Mouse (Mus musculus) hindbrain, embryonic 12.5 days (tissue): ENCODE results near the gene Bst2. TPM values are rescaled to one million over a fixed set of nuclear protein-coding genes. Genes with fewer than 3 reads are reported as not detected.

Experiments
- ATAC-seq: fragments of 200-750 bp; cut with Nextera tagmentation; 2 replicates; pipeline ENCODE4 v1.8.0; 2017; ENCODE audit warnings: moderate TSS enrichment; ENCODE audit not compliant: low FRiP score
- H3K27ac ChIP-seq: fragments of 300-500 bp; sonication (generic); 2 replicates; pipeline ENCODE4 v1.5.1; 2016; ENCODE audit warnings: mild to moderate bottlenecking
- H3K27me3 ChIP-seq: fragments of 300-500 bp; sonication (generic); 2 replicates; pipeline ENCODE4 v1.6.1; 2016; ENCODE audit warnings: mild to moderate bottlenecking
- H3K36me3 ChIP-seq: fragments of 300-500 bp; sonication (generic); 2 replicates; pipeline ENCODE4 v1.6.1; 2016; ENCODE audit warnings: mild to moderate bottlenecking
- H3K4me1 ChIP-seq: fragments of 300-500 bp; sonication (generic); 2 replicates; pipeline ENCODE4 v1.6.1; 2016
- H3K4me2 ChIP-seq: fragments of 300-500 bp; sonication (generic); replicated peaks from 2 replicates; pipeline ENCODE4 v1.6.1; 2016; ENCODE audit warnings: mild to moderate bottlenecking
- H3K4me3 ChIP-seq: fragments of 300-500 bp; sonication (generic); 2 replicates; pipeline ENCODE4 v1.5.1; 2016; ENCODE audit warnings: mild to moderate bottlenecking
- H3K9ac ChIP-seq: fragments of 300-500 bp; sonication (generic); 2 replicates; pipeline ENCODE4 v1.6.1; 2016; ENCODE audit warnings: mild to moderate bottlenecking, moderate library complexity
- H3K9me3 ChIP-seq: fragments of 300-500 bp; sonication (generic); replicated peaks from 2 replicates; pipeline ENCODE4 v1.6.1; 2016; ENCODE audit warnings: mild to moderate bottlenecking
- WGBS: fragments of 180-500 bp; shearing (Covaris S2); methylation state at CpG from one replicate; pipeline ENCODE4 v1.1.7; 2016; 5-methylcytosine and 5-hydroxymethylcytosine counted together
- polyA plus RNA-seq: library from polyadenylated mRNA; unstranded; fragments of >200 nt; fragmentation: Nextera tagmentation; extraction: Ambion mirVana; gene quantifications from 2 replicates; pipeline ENCODE4 v1.2.1, GENCODE M21; 2016

Gene Bst2
- polyA plus RNA-seq, 1 experiment from 2014 or later = 12.9 TPM

GRCm38 (mm10) chr8:71509316-71509715, 27.9 kb downstream of the Bst2 start:
- H3K4me2 ChIP-seq = no peak overlapping the region

GRCm38 (mm10) chr8:71507589-71508104, 29.6 kb downstream of the Bst2 start:
- under 1% methylated on average over 61 of the region's 61 CpGs for WGBS

More at GRCm38 (mm10) chr8:71509316-71509715, 27.9 kb downstream of the Bst2 start:
- H3K27ac ChIP-seq = no peak overlapping the region
- ATAC-seq = no peak
- peaks cover 7% of the 10 kb centered on the region; the same call in 1 of the 2 replicates for H3K4me1 ChIP-seq
- H3K4me3 ChIP-seq = no peak overlapping the region
- no peaks in the 10 kb centered on the region for H3K9me3 ChIP-seq
- no peak overlapping the region for H3K9ac ChIP-seq
- WGBS = 60% methylated on average over 2 of the region's 2 CpGs
- peaks cover 64% of the 10 kb centered on the region for H3K27me3 ChIP-seq
- no peaks in the 10 kb centered on the region for H3K36me3 ChIP-seq

GRCm38 (mm10) chr8:71505979-71506378, 31.3 kb downstream of the Bst2 start:
- 86% methylated on average over 4 of the region's 4 CpGs for WGBS
- ATAC-seq = no peak
- peaks cover 55% of the 10 kb centered on the region for H3K27me3 ChIP-seq
- H3K4me3 ChIP-seq = no peak overlapping the region
- H3K4me1 ChIP-seq = peaks cover 7% of the 10 kb centered on the region; the same call in 1 of the 2 replicates
- no peaks in the 10 kb centered on the region for H3K36me3 ChIP-seq
- H3K27ac ChIP-seq = no peak overlapping the region
- no peak overlapping the region for H3K4me2 ChIP-seq
- H3K9ac ChIP-seq = no peak overlapping the region
- no peaks in the 10 kb centered on the region for H3K9me3 ChIP-seq

More at GRCm38 (mm10) chr8:71507589-71508104, 29.6 kb downstream of the Bst2 start:
- Histone ChIP-seq H3K36me3 (no peaks in the 10 kb centered on the region), H3K4me2 (peak overlapping the region; percentile 59), H3K9ac (peak overlapping the region; percentile 28; the same call in 1 of the 2 replicates), H3K4me1 (peaks cover 7% of the 10 kb centered on the region; the same call in 1 of the 2 replicates), H3K27ac (no peak overlapping the region), H3K4me3 (peak overlapping the region; percentile 36), H3K27me3 (peaks cover 64% of the 10 kb centered on the region), H3K9me3 (no peaks in the 10 kb centered on the region)
- peak; percentile 80 for ATAC-seq

DNA sequence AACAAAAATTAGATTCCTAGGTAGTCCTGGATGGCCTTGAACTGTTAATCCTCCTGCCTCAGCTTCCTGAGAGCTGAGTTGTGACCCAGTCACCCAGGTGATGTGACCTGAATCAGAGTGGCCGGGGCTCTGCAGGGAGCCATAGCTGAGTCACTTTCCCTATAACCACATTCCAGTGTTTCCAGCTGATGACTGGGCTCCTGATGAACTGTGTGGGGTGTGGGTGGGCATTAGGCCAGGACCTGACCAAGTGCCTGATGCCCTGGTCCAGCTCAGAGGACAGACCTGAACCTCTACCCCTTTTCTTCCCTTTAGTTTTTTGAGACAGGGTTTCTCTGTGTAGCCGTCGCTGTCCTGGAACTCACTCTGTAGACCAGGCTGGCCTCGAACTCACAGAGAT, 31.9 kb downstream of the Bst2 start:
- Histone ChIP-seq H3K4me3 (no peak overlapping the region), H3K36me3 (no peaks in the 10 kb centered on the region), H3K4me1 (peaks cover 7% of the 10 kb centered on the region; the same call in 1 of the 2 replicates), H3K4me2 (no peak overlapping the region), H3K9ac (no peak overlapping the region), H3K9me3 (no peaks in the 10 kb centered on the region), H3K27ac (no peak overlapping the region), H3K27me3 (peaks cover 52% of the 10 kb centered on the region)
- no peak for ATAC-seq
- WGBS = 95% methylated on average over 4 of the region's 4 CpGs

DNA sequence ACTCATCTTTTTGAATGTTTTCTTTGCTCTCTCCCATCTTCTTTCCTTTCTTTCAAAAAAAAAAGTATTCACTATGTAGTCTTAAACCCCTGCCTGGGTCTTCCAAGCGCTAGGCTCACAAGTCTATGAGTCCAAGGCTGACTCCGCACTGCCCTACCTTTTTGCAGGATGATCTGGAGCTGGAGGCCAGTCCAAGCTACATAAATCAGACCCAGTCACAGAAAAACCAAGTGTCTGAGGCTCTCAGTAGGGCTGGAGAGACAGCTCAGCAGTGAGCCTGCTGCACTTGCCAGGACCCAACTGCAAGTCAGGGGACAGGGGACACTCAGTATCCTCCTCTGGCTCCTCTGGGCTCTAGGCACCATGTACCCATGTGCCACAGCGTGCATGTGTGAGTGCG, 32.9 kb downstream of the Bst2 start:
- Histone ChIP-seq H3K4me1 (peaks cover 7% of the 10 kb centered on the region; the same call in 1 of the 2 replicates), H3K36me3 (no peaks in the 10 kb centered on the region), H3K27ac (no peak overlapping the region), H3K9me3 (no peaks in the 10 kb centered on the region), H3K9ac (no peak overlapping the region), H3K27me3 (peaks cover 42% of the 10 kb centered on the region), H3K4me2 (no peak overlapping the region), H3K4me3 (no peak overlapping the region)
- no peak for ATAC-seq
- WGBS = 86% methylated on average over 4 of the region's 4 CpGs

DNA sequence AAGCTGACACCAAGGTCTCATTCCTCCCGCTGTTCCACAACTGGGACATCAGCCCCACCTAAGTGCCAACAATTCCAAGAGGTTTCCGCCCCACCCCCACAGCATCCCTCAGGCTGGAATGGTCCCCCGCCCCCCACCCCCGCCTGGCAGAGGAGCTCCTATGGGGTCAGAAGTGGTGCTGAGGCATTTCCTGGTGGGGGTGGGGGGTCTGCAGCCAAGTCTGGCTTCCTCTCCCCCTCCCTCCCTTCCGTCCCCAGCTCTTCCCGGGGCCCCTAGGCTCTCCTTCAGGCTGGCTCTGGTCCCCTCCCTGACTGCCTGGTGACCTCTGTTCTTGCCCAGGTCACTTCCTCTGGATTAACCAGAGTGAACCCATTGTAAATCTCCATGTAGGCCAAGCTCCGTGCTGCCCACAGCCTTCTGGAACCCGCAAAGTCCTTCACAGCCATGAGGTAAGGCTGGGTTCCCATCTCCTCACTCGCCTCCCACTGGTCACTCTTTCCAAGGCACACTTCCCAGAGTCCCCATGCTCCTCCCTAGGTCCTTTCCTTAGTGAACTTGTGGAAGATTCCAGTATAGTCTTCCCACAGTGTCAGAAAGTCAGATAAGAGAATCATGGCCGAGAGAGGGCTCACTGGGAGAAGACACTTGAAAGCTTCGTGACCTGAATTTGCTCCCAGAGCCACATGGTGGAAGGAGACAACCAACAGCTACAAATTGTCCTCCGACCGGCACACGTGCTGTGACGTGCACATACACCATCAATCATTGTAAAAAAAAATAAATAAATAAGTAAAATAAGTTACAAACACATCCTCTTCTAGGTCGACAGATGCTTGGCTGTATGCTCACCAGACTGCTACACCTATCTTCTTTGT, 38.2 kb downstream of the Bst2 start:
- Histone ChIP-seq H3K27ac (no peak overlapping the region), H3K4me1 (peaks cover 26% of the 10 kb centered on the region), H3K27me3 (no peaks in the 10 kb centered on the region), H3K36me3 (peaks cover 2% of the 10 kb centered on the region; the same call in 1 of the 2 replicates), H3K9ac (no peak overlapping the region), H3K4me3 (no peak overlapping the region), H3K4me2 (no peak overlapping the region), H3K9me3 (no peaks in the 10 kb centered on the region)
- no peak for ATAC-seq
- WGBS = 38% methylated on average over 16 of the region's 16 CpGs

DNA sequence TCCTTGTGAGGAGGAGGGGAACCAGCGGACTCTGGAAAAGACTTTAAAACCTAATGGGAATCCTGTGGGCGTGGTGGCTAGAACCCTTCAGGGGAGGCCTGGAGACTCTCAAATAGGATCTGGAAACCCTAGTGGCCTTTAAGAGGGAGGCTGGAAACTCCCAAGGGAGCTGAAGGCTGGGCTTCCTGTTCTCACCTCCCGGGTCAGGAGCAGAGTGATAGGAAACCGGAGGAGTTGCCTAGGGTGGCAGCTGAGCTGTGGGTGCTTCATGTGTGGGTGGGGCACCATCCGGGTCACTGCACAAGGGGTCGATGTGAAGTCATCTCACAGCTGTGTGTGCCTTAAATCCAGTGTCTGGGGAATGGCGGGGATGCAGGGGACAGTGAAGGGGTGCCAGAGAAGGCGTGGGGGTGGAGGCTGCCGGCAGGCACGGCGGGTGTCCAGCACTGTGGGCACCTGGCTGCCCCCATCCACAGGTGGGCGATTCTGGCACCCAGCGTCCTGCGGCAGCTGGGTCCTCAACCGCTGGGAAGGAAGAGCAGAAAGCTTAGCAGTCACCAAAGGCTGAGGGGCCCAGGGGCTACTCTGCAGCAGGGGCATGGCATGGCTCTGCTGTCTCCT, 39.3 kb downstream of the Bst2 start:
- 30% methylated on average over 12 of the region's 15 CpGs for WGBS
- no peaks in the 10 kb centered on the region for H3K9me3 ChIP-seq
- H3K27me3 ChIP-seq = no peaks in the 10 kb centered on the region
- 0 out of 2 replicates have a peak overlapping the region, but pooled peaks have one; percentile 24 for H3K9ac ChIP-seq
- H3K36me3 ChIP-seq = peaks cover 8% of the 10 kb centered on the region
- no peak overlapping the region for H3K4me3 ChIP-seq
- no peak overlapping the region for H3K4me2 ChIP-seq
- H3K27ac ChIP-seq = no peak overlapping the region
- peaks cover 26% of the 10 kb centered on the region for H3K4me1 ChIP-seq
- ATAC-seq = no peak

DNA sequence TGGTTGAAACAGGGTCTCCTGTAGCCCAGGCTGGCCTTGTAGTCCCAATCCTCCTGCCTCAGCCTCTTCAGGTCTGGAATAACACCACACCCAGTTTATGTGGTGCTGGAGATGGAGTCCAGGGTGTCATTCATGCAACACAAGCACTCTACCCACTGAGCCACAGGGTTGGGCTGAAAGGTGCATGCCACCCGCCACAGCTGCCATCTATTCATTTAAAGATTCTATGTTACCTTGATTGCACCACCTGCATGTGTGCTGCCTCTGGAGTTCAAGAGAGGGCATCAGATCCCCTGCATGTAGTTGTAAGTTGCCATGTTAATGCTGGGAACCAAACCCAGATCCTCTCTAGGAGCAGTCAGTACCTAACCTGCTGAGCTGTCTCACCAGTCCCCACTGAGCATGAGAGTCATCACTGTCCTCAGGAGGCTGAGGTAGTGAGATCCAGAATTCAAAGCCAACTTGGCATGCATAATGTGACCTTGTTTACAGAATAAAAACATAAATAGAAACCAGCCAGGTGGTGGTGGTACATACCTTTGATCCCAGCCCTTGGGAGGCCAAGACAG, 40.1 kb downstream of the Bst2 start:
- Histone ChIP-seq H3K9ac (no peak overlapping the region), H3K27me3 (no peaks in the 10 kb centered on the region), H3K36me3 (peaks cover 17% of the 10 kb centered on the region), H3K27ac (no peak overlapping the region), H3K4me3 (no peak overlapping the region), H3K4me2 (no peak overlapping the region), H3K9me3 (no peaks in the 10 kb centered on the region), H3K4me1 (peaks cover 26% of the 10 kb centered on the region)
- ATAC-seq = no peak
- WGBS = 88% methylated on average over 1 of the region's 1 CpGs

DNA sequence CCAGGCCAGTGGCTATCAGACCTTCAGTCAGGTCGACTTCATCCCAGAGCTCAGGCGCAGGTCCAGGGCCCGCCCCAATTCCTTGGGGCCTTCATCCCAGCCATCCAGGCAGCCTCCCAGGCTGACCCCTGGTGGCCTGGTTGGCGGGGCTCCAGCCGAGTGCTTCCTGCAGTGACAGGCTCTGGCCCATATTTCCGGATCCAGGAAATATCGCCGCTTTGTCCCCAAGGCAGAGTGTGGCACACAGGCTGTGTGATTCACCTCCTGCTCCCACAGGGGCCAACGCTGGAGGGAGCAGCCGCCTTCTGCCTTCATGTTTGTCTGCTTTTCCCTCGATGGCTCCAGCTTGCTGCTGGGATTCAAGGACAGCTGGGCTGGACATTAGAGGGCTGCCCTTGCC, 40.8 kb downstream of the Bst2 start:
- ATAC-seq = no peak
- 44% methylated on average over 11 of the region's 11 CpGs for WGBS
- H3K4me1 ChIP-seq = peaks cover 26% of the 10 kb centered on the region

GRCm38 (mm10) chr8:71495811-71496210, 41.4 kb downstream of the Bst2 start:
- Histone ChIP-seq H3K27ac (peak overlapping the region; percentile 37; the same call in 1 of the 2 replicates), H3K36me3 (peaks cover 28% of the 10 kb centered on the region), H3K4me2 (no peak overlapping the region), H3K9me3 (no peaks in the 10 kb centered on the region), H3K4me3 (no peak overlapping the region), H3K4me1 (peaks cover 26% of the 10 kb centered on the region), H3K9ac (no peak overlapping the region), H3K27me3 (no peaks in the 10 kb centered on the region)
- WGBS = 88% methylated on average over 5 of the region's 5 CpGs
- no peak for ATAC-seq

More for the DNA sequence above, 40.8 kb downstream of the Bst2 start:
- Histone ChIP-seq H3K9ac (no peak overlapping the region), H3K27me3 (no peaks in the 10 kb centered on the region), H3K27ac (0 out of 2 replicates have a peak overlapping the region, but pooled peaks have one; percentile 37), H3K4me2 (no peak overlapping the region), H3K9me3 (no peaks in the 10 kb centered on the region), H3K4me3 (no peak overlapping the region), H3K36me3 (peaks cover 23% of the 10 kb centered on the region)

DNA sequence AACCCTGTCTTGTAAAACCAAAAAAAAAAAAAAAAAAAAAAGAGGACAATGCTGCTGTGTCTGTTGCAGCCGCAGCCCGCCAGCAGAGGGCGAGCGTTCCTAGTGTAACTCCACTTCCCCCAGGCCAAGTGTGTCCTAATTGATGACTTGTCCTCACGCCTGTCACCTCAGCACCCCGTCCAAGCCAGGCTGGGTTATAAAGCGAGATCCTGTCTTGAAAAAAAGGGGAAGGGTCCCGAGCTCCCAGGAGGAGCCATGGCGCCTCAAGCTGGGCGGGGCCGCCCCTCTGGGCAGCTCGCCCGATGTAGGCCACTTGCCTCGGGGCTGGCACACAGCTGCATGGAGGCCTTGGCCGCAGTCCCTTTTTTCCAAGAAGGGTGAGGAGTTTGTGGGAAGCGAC, 42.2 kb downstream of the Bst2 start:
- H3K9me3 ChIP-seq = no peaks in the 10 kb centered on the region
- no peaks in the 10 kb centered on the region for H3K27me3 ChIP-seq
- H3K4me2 ChIP-seq = no peak overlapping the region
- H3K4me3 ChIP-seq = no peak overlapping the region
- peaks cover 32% of the 10 kb centered on the region for H3K36me3 ChIP-seq
- peak; percentile 63 for ATAC-seq
- 31% methylated on average over 16 of the region's 16 CpGs for WGBS
- H3K4me1 ChIP-seq = peaks cover 26% of the 10 kb centered on the region
- H3K27ac ChIP-seq = no peak overlapping the region
- no peak overlapping the region for H3K9ac ChIP-seq

DNA sequence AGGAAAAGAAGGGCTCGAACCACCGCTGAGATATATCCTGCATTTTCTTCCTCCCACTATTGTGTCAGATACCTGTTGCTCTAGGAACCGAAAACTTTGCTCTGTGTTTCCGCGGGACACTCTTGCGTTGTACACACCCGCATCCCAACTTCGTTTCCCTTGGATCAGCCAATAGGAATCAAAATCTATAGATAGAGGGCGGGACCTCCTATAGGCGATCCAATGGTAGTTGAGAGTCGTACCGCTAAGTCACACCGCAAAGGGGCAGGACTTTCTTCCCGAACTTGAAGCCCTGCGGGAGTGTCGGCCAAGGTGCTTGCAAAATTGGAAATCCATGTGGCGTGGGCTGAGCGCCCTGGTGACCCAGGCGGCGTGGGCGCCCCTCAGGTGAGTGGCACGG, 48.8 kb downstream of the Bst2 start:
- Histone ChIP-seq H3K9me3 (no peaks in the 10 kb centered on the region), H3K36me3 (peaks cover 38% of the 10 kb centered on the region), H3K4me2 (peak overlapping the region; percentile 100), H3K9ac (peak overlapping the region; percentile 87), H3K4me3 (peak overlapping the region; percentile 85), H3K27me3 (no peaks in the 10 kb centered on the region), H3K27ac (peak overlapping the region; percentile 79; the same call in 1 of the 2 replicates), H3K4me1 (peaks cover 33% of the 10 kb centered on the region)
- under 1% methylated on average over 22 of the region's 22 CpGs for WGBS
- peak; percentile 72 for ATAC-seq
